Mouse (Mus musculus) liver, postnatal 0 days (tissue): ENCODE data around the gene Pou2f3. TPM values are rescaled to one million over a fixed set of nuclear protein-coding genes. Genes with fewer than 3 reads are reported as not detected.

Source experiments
- ATAC-seq: fragments of 200-750 bp; cut with Nextera tagmentation; 2 replicates; pipeline ENCODE4 v1.8.0; 2017; ENCODE audit warnings: mild to moderate bottlenecking, moderate library complexity
- DNase-seq: peaks from one replicate; pipeline ENCODE4 v3.0.0-alpha.2; 2016
- H3K27ac ChIP-seq: fragments of 300-500 bp; sonication (generic); 2 replicates; pipeline ENCODE4 v1.5.1; 2014; ENCODE audit warnings: antibody characterized with exemption, moderate library complexity, mild to moderate bottlenecking, low read depth
- H3K27me3 ChIP-seq: fragments of 300-500 bp; sonication (generic); 2 replicates; pipeline ENCODE4 v1.6.1; 2014; ENCODE audit warnings: low read length, control low read depth, mixed read lengths; ENCODE audit not compliant: insufficient read depth
- H3K36me3 ChIP-seq: fragments of 300-500 bp; sonication (generic); replicated peaks from 2 replicates; pipeline ENCODE4 v1.6.1; 2014; ENCODE audit warnings: mild to moderate bottlenecking, control low read depth, low read length, moderate library complexity, mixed read lengths; ENCODE audit not compliant: insufficient read depth
- H3K4me1 ChIP-seq: fragments of 300-500 bp; sonication (generic); 2 replicates; pipeline ENCODE4 v1.6.1; 2014; ENCODE audit warnings: antibody characterized with exemption, mild to moderate bottlenecking, control low read depth; ENCODE audit not compliant: insufficient read depth
- H3K4me2 ChIP-seq: fragments of 300-500 bp; sonication (generic); 2 replicates; pipeline ENCODE4 v1.6.1; 2014; ENCODE audit warnings: low read depth, mild to moderate bottlenecking, low read length, moderate library complexity, mixed read lengths
- H3K4me3 ChIP-seq: fragments of 300-500 bp; sonication (generic); 2 replicates; pipeline ENCODE4 v1.5.1; 2014; ENCODE audit warnings: low read depth, low read length
- H3K9ac ChIP-seq: fragments of 300-500 bp; sonication (generic); replicated peaks from 2 replicates; pipeline ENCODE4 v1.6.1; 2014; ENCODE audit warnings: mild to moderate bottlenecking, moderate library complexity
- H3K9me3 ChIP-seq: fragments of 300-500 bp; sonication (generic); 2 replicates; pipeline ENCODE4 v1.6.1; 2016; ENCODE audit warnings: mild to moderate bottlenecking, control low read depth, low read length, mixed read lengths
- CTCF ChIP-seq: sonication (generic); IDR thresholded peaks from 2 replicates; pipeline ENCODE4 v1.5.1; 2016; ENCODE audit warnings: antibody characterized with exemption, low read depth
- EP300 ChIP-seq: IDR thresholded peaks from 2 replicates; pipeline ENCODE4 v1.6.1; 2016; ENCODE audit warnings: antibody characterized with exemption, low read depth, mild to moderate bottlenecking
- WGBS: fragments of 180-500 bp; shearing (Covaris S2); extraction: QIAGEN DNeasy Blood & Tissue Kit; methylation state at CpG from one replicate; pipeline ENCODE4 v1.1.7; 2014; ENCODE audit not compliant: insufficient replicate concordance; 5-methylcytosine and 5-hydroxymethylcytosine counted together
- polyA plus RNA-seq: library from polyadenylated mRNA; unstranded; fragments of >200 nt; fragmentation: Nextera tagmentation; extraction: Ambion mirVana; gene quantifications from 2 replicates; pipeline ENCODE4 v1.2.1, GENCODE M21; 2015

The Pou2f3 gene
- polyA plus RNA-seq, 1 experiment from 2014 or later: 0.05 TPM

DNA sequence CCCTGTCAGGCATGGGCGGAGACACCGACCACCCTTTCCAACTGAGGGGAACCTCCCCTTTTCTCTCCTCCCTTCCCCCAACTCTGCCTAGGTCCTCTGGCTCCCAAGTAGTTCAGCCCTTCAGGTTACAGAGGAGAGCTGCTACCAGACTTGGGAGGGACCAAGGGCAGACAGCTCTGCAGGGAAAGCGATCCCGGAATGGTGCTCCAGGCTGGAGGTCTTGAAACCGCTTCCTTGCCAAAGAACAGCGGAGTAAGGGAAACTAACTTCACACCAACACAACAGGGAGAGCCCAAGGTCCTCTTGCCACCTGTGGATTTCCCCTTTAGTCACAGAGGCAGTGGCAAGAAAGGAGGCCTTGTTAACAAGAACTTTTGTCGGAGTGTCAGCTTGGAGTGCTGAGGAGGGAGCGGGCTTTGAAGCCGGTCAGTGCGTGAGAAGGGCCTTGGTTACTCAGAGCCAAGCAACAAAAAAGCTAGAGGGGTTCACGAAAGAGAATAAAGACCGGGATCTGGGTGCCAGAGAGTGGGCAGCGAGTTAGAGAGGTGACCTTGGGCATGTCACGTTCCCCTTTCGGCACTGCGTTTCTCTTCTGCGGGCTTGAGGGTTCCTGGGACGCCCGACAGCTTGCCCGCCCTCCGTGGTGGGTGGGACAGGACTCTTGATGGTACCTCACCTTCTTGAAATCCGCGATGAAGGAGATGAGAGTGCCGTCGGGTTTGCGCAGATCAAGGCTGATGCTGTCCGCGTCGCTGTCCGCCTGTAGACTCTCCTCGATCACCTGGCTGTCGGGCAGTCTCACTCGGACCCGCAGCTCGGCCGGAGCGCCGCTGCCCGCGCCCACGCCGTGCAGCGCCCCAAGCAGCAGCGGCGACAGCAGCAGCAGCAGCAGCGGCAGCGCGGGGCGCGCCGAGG is 28.7 kb upstream of the Pou2f3 start:
- WGBS: 1% methylated on average over 47 of the region's 51 CpGs
- Histone ChIP-seq H3K36me3 (peaks cover 9% of the 10 kb centered on the region; the same call in 1 of the 2 replicates), H3K4me2 (peak overlapping the region; percentile 81), H3K4me3 (peak overlapping the region; percentile 76), H3K9me3 (no peaks in the 10 kb centered on the region), H3K27me3 (no peaks in the 10 kb centered on the region), H3K9ac (peak overlapping the region; percentile 90), H3K4me1 (peaks cover 69% of the 10 kb centered on the region), H3K27ac (peak overlapping the region; percentile 92)
- DNase-seq: no peak
- ATAC-seq: 0 out of 2 replicates have a peak, but pooled peaks have one; percentile 4
- TF ChIP-seq CTCF: 0 out of 2 replicates have a peak, but pooled peaks have one; percentile 5
- TF ChIP-seq EP300: no peak

DNA sequence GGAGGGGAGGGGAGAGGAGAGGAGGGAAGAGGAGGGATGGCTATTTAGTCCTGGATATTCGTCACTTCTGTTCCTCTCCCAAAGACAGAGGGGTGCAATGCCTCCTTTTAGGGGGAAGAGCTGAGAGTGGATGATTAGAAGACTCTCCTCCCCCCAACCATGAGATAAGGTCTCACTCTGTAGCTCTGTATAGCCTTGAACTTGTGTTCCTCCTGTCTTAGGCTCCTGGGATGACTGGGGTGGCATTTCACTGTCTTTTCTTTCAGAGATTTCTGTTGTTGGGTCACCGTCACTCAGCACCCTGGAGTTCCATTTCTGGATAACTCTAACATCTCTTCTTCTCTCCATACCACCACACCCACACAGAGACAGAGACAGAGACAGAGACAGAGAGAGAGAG is 28.0 kb upstream of the Pou2f3 start:
- H3K4me1 ChIP-seq: peaks cover 73% of the 10 kb centered on the region
- DNase-seq (no peak), ATAC-seq (no peak)
- peak overlapping the region; percentile 81 for H3K4me2 ChIP-seq
- H3K9ac ChIP-seq: peak overlapping the region; percentile 90
- TF ChIP-seq CTCF: no peak
- TF ChIP-seq EP300: 0 out of 2 replicates have a peak, but pooled peaks have one; percentile 22
- H3K4me3 ChIP-seq: peak overlapping the region; percentile 76
- peak overlapping the region; percentile 92 for H3K27ac ChIP-seq
- WGBS: 15% methylated on average over 2 of the region's 2 CpGs
- no peaks in the 10 kb centered on the region for H3K9me3 ChIP-seq
- H3K36me3 ChIP-seq: peaks cover 9% of the 10 kb centered on the region; the same call in 1 of the 2 replicates
- no peaks in the 10 kb centered on the region for H3K27me3 ChIP-seq

DNA sequence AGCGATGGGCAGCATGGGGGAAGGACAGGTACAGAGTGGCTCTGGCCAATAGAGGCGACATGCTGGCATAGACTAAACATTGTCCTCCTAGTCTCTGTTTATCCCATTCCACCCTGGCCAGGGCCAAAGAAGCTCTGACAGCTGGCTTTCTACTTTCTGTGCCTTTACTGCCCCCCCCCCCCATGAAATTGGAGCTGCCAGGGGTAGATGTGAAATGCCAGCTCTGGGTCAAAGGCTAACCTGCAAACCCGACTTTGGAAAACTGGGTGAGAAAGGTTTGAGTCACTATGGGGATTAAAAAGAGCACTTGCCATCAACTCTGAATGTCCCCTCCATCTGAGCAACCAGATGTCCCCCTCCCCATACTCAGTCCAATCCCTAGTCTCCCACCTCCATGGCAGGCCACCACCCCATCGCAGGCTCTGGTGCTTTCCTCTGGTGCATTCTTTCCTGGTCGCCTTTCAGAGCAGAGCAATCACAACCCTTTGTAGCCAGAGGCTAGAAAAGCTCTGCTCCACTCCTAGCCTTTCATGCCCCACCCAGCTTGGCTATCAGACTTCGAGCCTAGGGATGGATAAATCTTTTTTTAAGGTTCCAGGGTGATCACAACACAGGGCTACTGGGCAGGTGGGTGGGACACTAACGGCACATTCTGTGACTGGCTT is 27.1 kb upstream of the Pou2f3 start:
- peak overlapping the region; percentile 92; the same call in 1 of the 2 replicates for H3K27ac ChIP-seq
- peak overlapping the region; percentile 76 for H3K4me3 ChIP-seq
- WGBS: 52% methylated on average over 7 of the region's 7 CpGs
- peaks cover 9% of the 10 kb centered on the region; the same call in 1 of the 2 replicates for H3K36me3 ChIP-seq
- ATAC-seq: no peak
- H3K4me1 ChIP-seq: peaks cover 72% of the 10 kb centered on the region
- DNase-seq: no peak
- H3K9me3 ChIP-seq: no peaks in the 10 kb centered on the region
- H3K4me2 ChIP-seq: peak overlapping the region; percentile 81
- H3K27me3 ChIP-seq: no peaks in the 10 kb centered on the region
- peak overlapping the region; percentile 90 for H3K9ac ChIP-seq
- TF ChIP-seq EP300: no peak

DNA sequence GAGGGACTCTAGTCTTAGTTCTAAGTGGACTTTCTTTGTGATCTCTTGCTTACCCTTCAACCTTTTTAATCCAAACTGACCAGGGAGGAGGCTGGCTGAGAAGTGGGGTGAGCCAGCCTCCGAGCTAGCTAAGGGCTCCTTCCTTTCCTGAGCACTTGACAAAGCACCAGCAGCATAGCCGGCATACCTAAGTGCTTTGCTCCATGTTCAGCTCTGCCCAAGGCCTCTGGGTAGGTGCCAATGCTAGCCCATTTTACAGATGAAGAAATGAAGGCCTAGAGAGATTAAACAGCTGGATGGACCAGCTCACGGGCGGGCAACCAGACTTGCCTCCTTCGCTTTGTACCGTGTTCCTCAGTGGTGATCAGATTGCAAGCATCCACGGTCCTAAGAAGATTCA is 26.4 kb upstream of the Pou2f3 start:
- H3K27me3 ChIP-seq: no peaks in the 10 kb centered on the region
- peak overlapping the region; percentile 81 for H3K4me2 ChIP-seq
- peaks cover 73% of the 10 kb centered on the region for H3K4me1 ChIP-seq
- no peak overlapping the region for H3K4me3 ChIP-seq
- peaks cover 9% of the 10 kb centered on the region; the same call in 1 of the 2 replicates for H3K36me3 ChIP-seq
- H3K9me3 ChIP-seq: no peaks in the 10 kb centered on the region
- 0 out of 2 replicates have a peak overlapping the region, but pooled peaks have one; percentile 1 for H3K27ac ChIP-seq
- ATAC-seq (no peak), DNase-seq (no peak)
- TF ChIP-seq CTCF (no peak), EP300 (no peak)
- 85% methylated on average over 7 of the region's 7 CpGs for WGBS
- no peak overlapping the region; the same call in 1 of the 2 replicates for H3K9ac ChIP-seq

DNA sequence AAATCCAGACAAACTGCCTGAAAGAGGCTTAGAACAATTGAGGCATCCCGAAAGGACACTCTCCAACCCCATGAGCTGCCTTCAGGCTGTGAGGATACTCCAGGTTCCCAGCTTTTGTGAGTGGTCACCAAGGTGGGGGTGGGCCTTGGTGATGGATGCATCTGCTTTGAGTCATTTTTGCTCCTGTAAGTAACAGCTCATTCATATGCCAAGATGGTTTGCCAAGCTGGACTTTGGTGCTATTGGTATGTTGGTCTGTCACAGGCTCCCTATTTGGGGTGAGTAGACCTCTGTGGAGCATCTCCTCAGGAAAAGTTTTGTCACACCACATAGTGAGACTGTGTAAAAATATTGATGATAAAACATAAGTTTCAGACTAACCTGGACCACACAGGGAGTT is 25.9 kb upstream of the Pou2f3 start:
- WGBS: 90% methylated on average over 1 of the region's 1 CpGs
- H3K36me3 ChIP-seq: peaks cover 9% of the 10 kb centered on the region; the same call in 1 of the 2 replicates

DNA sequence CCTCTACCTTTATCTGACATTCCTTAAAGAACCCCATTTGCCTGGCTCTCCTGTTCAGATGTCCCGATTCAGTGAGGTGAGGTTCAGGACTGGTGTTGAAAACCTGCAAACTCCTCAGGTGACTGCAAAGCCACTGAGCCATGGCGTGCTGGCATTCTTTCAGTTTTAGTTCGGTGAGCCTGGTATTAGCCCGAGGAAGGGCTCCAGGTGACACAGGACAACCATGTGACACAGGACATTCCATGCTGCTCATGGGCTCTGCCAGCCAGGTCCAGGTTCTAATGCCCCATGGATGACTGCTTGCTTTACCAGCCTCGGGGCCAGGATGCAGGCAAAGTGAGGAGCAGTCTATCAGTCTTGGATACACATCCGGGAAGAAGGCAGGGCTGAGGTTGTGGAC is 25.2 kb upstream of the Pou2f3 start:
- peak overlapping the region; percentile 22; the same call in 1 of the 2 replicates for H3K9ac ChIP-seq
- no peak for ATAC-seq
- H3K4me2 ChIP-seq: peak overlapping the region; percentile 81; the same call in 1 of the 2 replicates
- H3K9me3 ChIP-seq: no peaks in the 10 kb centered on the region
- H3K4me3 ChIP-seq: no peak overlapping the region
- peaks cover 74% of the 10 kb centered on the region for H3K4me1 ChIP-seq
- 76% methylated on average over 6 of the region's 6 CpGs for WGBS
- peak overlapping the region; percentile 79; the same call in 1 of the 2 replicates for H3K27ac ChIP-seq
- no peaks in the 10 kb centered on the region for H3K27me3 ChIP-seq
- H3K36me3 ChIP-seq: peaks cover 9% of the 10 kb centered on the region; the same call in 1 of the 2 replicates
- no peak for DNase-seq
- no peak for TF ChIP-seq EP300
- no peak for TF ChIP-seq CTCF

More for the DNA sequence above, 25.9 kb upstream of the Pou2f3 start:
- H3K9me3 ChIP-seq: no peaks in the 10 kb centered on the region
- H3K4me3 ChIP-seq: no peak overlapping the region
- DNase-seq (no peak), ATAC-seq (no peak)
- peak overlapping the region; percentile 81; the same call in 1 of the 2 replicates for H3K4me2 ChIP-seq
- TF ChIP-seq EP300: no peak
- TF ChIP-seq CTCF: no peak
- H3K9ac ChIP-seq: no peak overlapping the region; the same call in 1 of the 2 replicates
- 0 out of 2 replicates have a peak overlapping the region, but pooled peaks have one; percentile 1 for H3K27ac ChIP-seq
- no peaks in the 10 kb centered on the region for H3K27me3 ChIP-seq
- peaks cover 73% of the 10 kb centered on the region for H3K4me1 ChIP-seq
